19 mouse cellular contexts compared by ENCODE assay signal in genomic region chr17:79540038-79540437, GRCm38 (mm10).
"Had no signal": no experiment of that assay in that cellular context is flagged by ENCODE, and none has a peak within 500 bp of the region (broad histone marks: within the 10 kb centered on the region; RNA-seq: fewer than 3 reads in every experiment).

No protein-coding gene starts in this region.

- H3K4me3 ChIP-seq: liver, embryonic 15.5 days; lung, embryonic 15.5 days; midbrain, embryonic 10.5 days; midbrain, embryonic 12.5 days; neural tube, embryonic 12.5 days; stomach, embryonic 15.5 days had no signal

- H3K9me3 ChIP-seq: liver, embryonic 15.5 days; lung, embryonic 15.5 days; midbrain, embryonic 10.5 days; midbrain, embryonic 12.5 days; neural tube, embryonic 12.5 days; stomach, embryonic 15.5 days had no signal

- H3K27me3 ChIP-seq: liver, embryonic 15.5 days; lung, embryonic 15.5 days; midbrain, embryonic 12.5 days; neural tube, embryonic 12.5 days; stomach, embryonic 15.5 days had no signal

- H3K9ac ChIP-seq: liver, embryonic 15.5 days; liver, postnatal 0 days; lung, embryonic 15.5 days; midbrain, embryonic 12.5 days; neural tube, embryonic 12.5 days; stomach, embryonic 15.5 days had no signal

- ATAC-seq: liver, postnatal 0 days; lung, postnatal 0 days; midbrain, embryonic 16.5 days had no signal

- H3K27ac ChIP-seq: liver, embryonic 15.5 days; lung, embryonic 15.5 days; macrophage; midbrain, embryonic 10.5 days; midbrain, embryonic 12.5 days; neural tube, embryonic 12.5 days; stomach, embryonic 15.5 days; stomach, postnatal 0 days had no signal

- H3K36me3 ChIP-seq: liver, embryonic 15.5 days; lung, embryonic 15.5 days; midbrain, embryonic 10.5 days; midbrain, embryonic 12.5 days; neural tube, embryonic 12.5 days; stomach, embryonic 15.5 days had no signal

- H3K4me2 ChIP-seq: liver, embryonic 15.5 days; lung, embryonic 15.5 days; midbrain, embryonic 12.5 days; neural tube, embryonic 12.5 days; stomach, embryonic 15.5 days had no signal

- H3K4me1 ChIP-seq: liver, embryonic 15.5 days; midbrain, embryonic 10.5 days; midbrain, embryonic 12.5 days; neural tube, embryonic 12.5 days had no signal

- DNase-seq: liver, postnatal 0 days; lung, adult 2 months; lung, postnatal 14 days; lung, postnatal 36 days; midbrain, embryonic 14.5 days; right cerebral cortex, postnatal 14 days; thymus, adult 2 months; thymus, postnatal 25 days; thymus, postnatal 4 days had no signal
